ENCODE assay signal across 28 mouse cellular contexts in the genomic region with DNA sequence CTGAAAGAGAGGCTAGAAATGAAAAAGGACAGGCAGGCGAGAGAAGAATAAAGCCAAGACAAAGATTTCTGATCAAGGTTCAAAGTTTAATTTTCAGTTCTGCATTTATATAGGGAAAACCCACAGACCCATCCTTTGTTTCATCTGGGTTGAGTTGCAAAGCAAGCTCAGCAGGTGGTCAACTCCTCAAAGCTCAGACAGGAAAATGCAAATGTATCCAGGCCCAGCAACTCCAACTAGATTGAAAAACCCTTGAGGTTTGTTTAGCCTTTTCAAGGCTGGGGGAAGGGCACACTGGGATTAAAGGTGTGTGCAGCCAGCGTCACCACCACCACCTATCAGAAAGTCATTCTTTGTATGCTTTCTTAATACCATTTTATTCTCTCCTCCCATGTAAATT.
DNase-seq lines count a peak whose midpoint lies in the region; TF ChIP-seq lines count a peak whose summit lies in the region.
"Had no signal": no experiment of that assay in that cellular context is flagged by ENCODE, and none has a peak within 500 bp of the region (broad histone marks: within the 10 kb centered on the region; RNA-seq: fewer than 3 reads in every experiment).

No protein-coding gene starts in this region.

- peaks cover 5 to 31% of the 10 kb centered on the region in 2 experiments; a peak in 2 of 4 replicates for H3K4me1 ChIP-seq in CH12.LX (ENCODE audit: control insufficient read depth in 1 of 2, insufficient read depth in 2 of 2)
- H3K4me1 ChIP-seq in ES-Bruce4 (ENCODE audit: control insufficient read depth, insufficient read depth, low read length) = peaks cover 2% of the 10 kb centered on the region
- H3K4me1 ChIP-seq: embryonic facial prominence, embryonic 10.5 days; embryonic facial prominence, embryonic 13.5 days; heart, embryonic 12.5 days; hindbrain, embryonic 10.5 days; hindbrain, embryonic 13.5 days; intestine, embryonic 15.5 days had no signal

- H3K36me3 ChIP-seq in CH12.LX (replicated peaks in 1 of 2; ENCODE audit: control insufficient read depth in 1 of 2, insufficient read depth in 1 of 2, low read length in 1 of 2) (no peaks in the 10 kb centered on the region), ES-Bruce4 (ENCODE audit: control insufficient read depth, insufficient read depth, low read length, poor library complexity, severe bottlenecking) (no peaks in the 10 kb centered on the region)
- H3K36me3 ChIP-seq: embryonic facial prominence, embryonic 10.5 days; embryonic facial prominence, embryonic 13.5 days; heart, embryonic 12.5 days; heart, embryonic 15.5 days; hindbrain, embryonic 10.5 days; hindbrain, embryonic 13.5 days; intestine, embryonic 15.5 days had no signal

- H3K27ac ChIP-seq in CH12.LX (ENCODE audit: insufficient read depth, low read depth) (no peak overlapping the region), ES-Bruce4 (ENCODE audit: insufficient read depth, low read length) (0 out of 2 replicates have a peak overlapping the region, but pooled peaks have one; percentile 49)
- H3K27ac ChIP-seq: embryonic facial prominence, embryonic 10.5 days; embryonic facial prominence, embryonic 13.5 days; heart, embryonic 15.5 days; hindbrain, embryonic 10.5 days; hindbrain, embryonic 13.5 days; intestine, embryonic 15.5 days had no signal

- no peak for DNase-seq in CH12.LX (ENCODE audit: extremely low read depth)
- peak; percentile 95 for DNase-seq in R1 (ENCODE audit: low read depth, low spot score)
- no peak for DNase-seq in gastrocnemius, adult 18-20 months (ENCODE audit: low spot score)
- DNase-seq in spleen, adult 18-20 months = no peak
- no peak for DNase-seq in heart, adult 9 months (ENCODE audit: low spot score in 2 of 2)
- DNase-seq: adrenal gland, adult 2 months; adrenal gland, postnatal 25 days; cerebellum, adult 11-12 months; cerebellum, adult 8-10 months; cerebellum, postnatal 10 days; cerebellum, postnatal 36 days; embryo, embryonic 11 days; forebrain, postnatal 0 days; gastrocnemius, postnatal 10 days; heart, adult 11 months; heart, postnatal 10 days; heart, postnatal 36 days; kidney, adult 11 months; kidney, adult 8-10 months had no signal

- TF ChIP-seq CTCF in CH12.LX (conservative IDR thresholded peaks at IDR 0.05 in 1 of 2, IDR thresholded peaks at IDR 0.05 in 1 of 2; ENCODE audit: low read depth in 2 of 2, low read length in 2 of 2) = no peak
- no peak for TF ChIP-seq CTCF in ES-Bruce4 (IDR thresholded peaks at IDR 0.05; ENCODE audit: low read depth, low read length)

- 0 out of 2 replicates have a peak, but pooled peaks have one; percentile 15 for TF ChIP-seq EP300 in CH12.LX (IDR thresholded peaks at IDR 0.05; ENCODE audit: low read length)
- TF ChIP-seq EP300 in ES-Bruce4 (IDR thresholded peaks at IDR 0.05; ENCODE audit: insufficient read depth, low read depth, low read length) = 0 out of 2 replicates have a peak, but pooled peaks have one; percentile 20

- dilution Hi-C loops in CH12.LX (cut with MboI; ENCODE audit: extremely low pct_ligation_motif_present, extremely low pct_unique_long_range_greater_than_20kb, low sequenced_read_pairs) = no loop called here

- H3K9me3 ChIP-seq in CH12.LX (replicated peaks; ENCODE audit: low read length) (no peaks in the 10 kb centered on the region), ES-Bruce4 (replicated peaks; ENCODE audit: control insufficient read depth, insufficient read depth, low read length, poor library complexity, severe bottlenecking) (0 out of 2 replicates have a peak, but pooled peaks cover 3% of the 10 kb centered on the region)
- H3K9me3 ChIP-seq: embryonic facial prominence, embryonic 10.5 days; embryonic facial prominence, embryonic 13.5 days; heart, embryonic 15.5 days; hindbrain, embryonic 10.5 days; hindbrain, embryonic 13.5 days; intestine, embryonic 15.5 days had no signal

- H3K4me3 ChIP-seq in CH12.LX (replicated peaks in 1 of 3; ENCODE audit: low read depth in 2 of 3, low read length in 2 of 3, poor library complexity in 1 of 3) (no peak overlapping the region), ES-Bruce4 (ENCODE audit: low read depth, low read length) (no peak overlapping the region)
- H3K4me3 ChIP-seq: embryonic facial prominence, embryonic 10.5 days; embryonic facial prominence, embryonic 13.5 days; erythroblast, embryonic 14.5 days; heart, embryonic 12.5 days; heart, embryonic 15.5 days; hindbrain, embryonic 10.5 days; hindbrain, embryonic 13.5 days; intestine, embryonic 15.5 days had no signal

- H3K9ac ChIP-seq in CH12.LX (ENCODE audit: insufficient read depth, low read depth) (no peak overlapping the region), ES-Bruce4 (ENCODE audit: low read depth, poor library complexity, severe bottlenecking) (no peak overlapping the region)
- H3K9ac ChIP-seq: embryonic facial prominence, embryonic 13.5 days; forebrain, postnatal 0 days; heart, embryonic 12.5 days; heart, embryonic 15.5 days; hindbrain, embryonic 13.5 days; intestine, embryonic 15.5 days had no signal

- TF ChIP-seq POLR2A in CH12.LX (IDR thresholded peaks at IDR 0.05; ENCODE audit: low read depth, low read length) (no peak), ES-Bruce4 (IDR thresholded peaks at IDR 0.05; ENCODE audit: insufficient read depth, low read length) (no peak)

- no peaks in the 10 kb centered on the region for H3K79me2 ChIP-seq in CH12.LX (replicated peaks; ENCODE audit: control insufficient read depth, extremely low read depth, insufficient read depth, poor library complexity, severe bottlenecking)

- in situ Hi-C loops in CH12.LX (cut with MboI; ENCODE audit: low pct_ligation_motif_present, low pct_unique_long_range_greater_than_20kb, low sequenced_read_pairs) = no loop called here

- no peak overlapping the region for H3K4me2 ChIP-seq in CH12.LX (ENCODE audit: insufficient read depth, low read depth, poor library complexity, severe bottlenecking)
- H3K4me2 ChIP-seq: embryonic facial prominence, embryonic 13.5 days; heart, embryonic 12.5 days; heart, embryonic 15.5 days; hindbrain, embryonic 13.5 days; intestine, embryonic 15.5 days had no signal

- H3K27me3 ChIP-seq in CH12.LX (replicated peaks) = no peaks in the 10 kb centered on the region
- H3K27me3 ChIP-seq in ES-Bruce4 (ENCODE audit: control insufficient read depth, insufficient read depth, low read length, poor library complexity, severe bottlenecking) = no peaks in the 10 kb centered on the region
- H3K27me3 ChIP-seq: embryonic facial prominence, embryonic 13.5 days; heart, embryonic 12.5 days; heart, embryonic 15.5 days; hindbrain, embryonic 13.5 days; intestine, embryonic 15.5 days had no signal

- no peak for TF ChIP-seq RAD21 in CH12.LX (IDR thresholded peaks at IDR 0.05; ENCODE audit: low read depth, low read length)

TF ChIP-seq in CH12.LX, 34 proteins besides CTCF, POLR2A, EP300 and RAD21:
- TF ChIP-seq CHD1 (IDR thresholded peaks at IDR 0.05; ENCODE audit: low read depth, low read length) (no peak), ETS1 (conservative IDR thresholded peaks at IDR 0.05; ENCODE audit: low read depth, low read length) (no peak), JUN (IDR thresholded peaks at IDR 0.05; ENCODE audit: insufficient read depth, low read depth, low read length) (no peak), PAX5 (IDR thresholded peaks at IDR 0.05; ENCODE audit: low read length) (no peak), MAFK (IDR thresholded peaks at IDR 0.05; ENCODE audit: insufficient replicate concordance, low read length) (no peak), ZC3H11A (IDR thresholded peaks at IDR 0.05; ENCODE audit: low read depth, low read length) (no peak), POLR2AphosphoS2 (IDR thresholded peaks at IDR 0.05; ENCODE audit: low read depth, low read length) (no peak), ELF1 (IDR thresholded peaks at IDR 0.05; ENCODE audit: low read depth, low read length) (no peak), MAX (IDR thresholded peaks at IDR 0.05; ENCODE audit: low read length) (no peak), HCFC1 (IDR thresholded peaks at IDR 0.05; ENCODE audit: low read depth, low read length) (no peak)
